Mouse (Mus musculus) lung, postnatal 0 days (tissue): ENCODE results near the gene Smg6. TPM values are rescaled to one million over a fixed set of nuclear protein-coding genes. Genes with fewer than 3 reads are reported as not detected.

Source experiments
- ATAC-seq: fragments of 200-750 bp; cut with Nextera tagmentation; 2 replicates; pipeline ENCODE4 v1.8.0; 2017; ENCODE audit warnings: moderate library complexity
- DNase-seq: peaks from one replicate; pipeline ENCODE4 v3.0.0-alpha.2; 2016; ENCODE audit warnings: low spot score
- H3K27ac ChIP-seq: fragments of 300-500 bp; sonication (generic); 2 replicates; pipeline ENCODE4 v1.5.1; 2014; ENCODE audit warnings: antibody characterized with exemption, mild to moderate bottlenecking, low read length, mixed read lengths
- H3K27me3 ChIP-seq: fragments of 300-500 bp; sonication (generic); replicated peaks from 2 replicates; pipeline ENCODE4 v1.6.1; 2014; ENCODE audit warnings: low read length, mixed read lengths; ENCODE audit not compliant: insufficient read depth
- H3K36me3 ChIP-seq: fragments of 300-500 bp; sonication (generic); 2 replicates; pipeline ENCODE4 v1.6.1; 2014; ENCODE audit warnings: low read length, mixed read lengths; ENCODE audit not compliant: insufficient read depth
- H3K4me1 ChIP-seq: fragments of 300-500 bp; sonication (generic); 2 replicates; pipeline ENCODE4 v1.6.1; 2014; ENCODE audit warnings: antibody characterized with exemption, low read depth, low read length, mixed read lengths; ENCODE audit not compliant: insufficient read depth
- H3K4me2 ChIP-seq: fragments of 300-500 bp; sonication (generic); replicated peaks from 2 replicates; pipeline ENCODE4 v1.6.1; 2014; ENCODE audit warnings: low read depth, mild to moderate bottlenecking, low read length, moderate library complexity, mixed read lengths
- H3K4me3 ChIP-seq: fragments of 300-500 bp; sonication (generic); 2 replicates; pipeline ENCODE4 v1.5.1; 2014; ENCODE audit warnings: low read depth, low read length
- H3K9ac ChIP-seq: fragments of 300-500 bp; sonication (generic); replicated peaks from 2 replicates; pipeline ENCODE4 v1.6.1; 2014; ENCODE audit warnings: low read depth, mild to moderate bottlenecking
- H3K9me3 ChIP-seq: fragments of 300-500 bp; sonication (generic); 2 replicates; pipeline ENCODE4 v1.6.1; 2016; ENCODE audit warnings: low read length, mixed read lengths
- CTCF ChIP-seq: IDR thresholded peaks from 2 replicates; pipeline ENCODE4 v1.5.1; 2016; ENCODE audit warnings: antibody characterized with exemption, mild to moderate bottlenecking
- EP300 ChIP-seq: IDR thresholded peaks from 2 replicates; pipeline ENCODE4 v1.6.1; 2016; ENCODE audit warnings: antibody characterized with exemption, mild to moderate bottlenecking, control low read depth
- WGBS: fragments of 180-500 bp; shearing (Covaris S2); extraction: QIAGEN DNeasy Blood & Tissue Kit; methylation state at CpG from one replicate; pipeline ENCODE4 v1.1.7; 2014; 5-methylcytosine and 5-hydroxymethylcytosine counted together
- polyA plus RNA-seq: library from polyadenylated mRNA; unstranded; fragments of >200 nt; fragmentation: Nextera tagmentation; extraction: Ambion mirVana; gene quantifications from 2 replicates; pipeline ENCODE4 v1.2.1, GENCODE M21; 2015

The Smg6 gene
- polyA plus RNA-seq, 1 experiment from 2014 or later = 9.9 TPM

DNA sequence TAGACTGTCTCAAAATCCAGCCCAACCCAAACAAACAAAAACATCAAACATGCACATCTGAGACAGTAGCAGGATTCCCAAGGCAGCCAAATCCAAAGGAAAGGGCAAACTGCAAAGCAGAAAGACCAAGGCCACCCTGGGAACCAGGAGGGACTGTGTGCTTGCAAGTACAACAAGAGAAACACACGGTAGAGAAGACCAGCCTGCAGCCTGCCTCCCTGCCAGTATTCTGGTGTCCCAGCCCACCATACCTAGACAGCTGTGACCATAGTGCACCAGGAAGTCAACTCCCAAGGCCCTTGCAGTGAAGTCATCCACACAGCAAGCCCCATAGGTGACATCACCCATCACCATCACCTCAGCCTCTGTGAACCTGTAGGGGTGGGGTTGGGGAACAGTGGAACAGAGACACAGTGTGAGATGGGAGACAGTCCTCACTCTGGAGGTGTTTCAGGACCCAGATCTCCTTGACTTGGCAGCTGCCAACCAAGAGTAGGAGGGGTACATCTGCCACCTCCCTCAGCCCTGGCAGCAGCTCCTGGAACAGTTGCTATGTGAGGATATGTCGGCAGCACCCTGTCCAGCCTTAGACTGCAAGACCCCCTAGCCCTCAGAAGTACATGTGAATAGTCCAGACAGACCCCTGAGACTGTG is 258.4 kb downstream of the Smg6 start:
- Histone ChIP-seq H3K27me3 (no peaks in the 10 kb centered on the region), H3K27ac (no peak overlapping the region), H3K9ac (no peak overlapping the region), H3K36me3 (no peaks in the 10 kb centered on the region), H3K4me1 (no peaks in the 10 kb centered on the region), H3K4me2 (no peak overlapping the region), H3K9me3 (no peaks in the 10 kb centered on the region), H3K4me3 (no peak overlapping the region)
- WGBS = 66% methylated on average over 2 of the region's 2 CpGs
- ATAC-seq (no peak), DNase-seq (no peak)
- no peak for TF ChIP-seq EP300
- TF ChIP-seq CTCF = no peak

DNA sequence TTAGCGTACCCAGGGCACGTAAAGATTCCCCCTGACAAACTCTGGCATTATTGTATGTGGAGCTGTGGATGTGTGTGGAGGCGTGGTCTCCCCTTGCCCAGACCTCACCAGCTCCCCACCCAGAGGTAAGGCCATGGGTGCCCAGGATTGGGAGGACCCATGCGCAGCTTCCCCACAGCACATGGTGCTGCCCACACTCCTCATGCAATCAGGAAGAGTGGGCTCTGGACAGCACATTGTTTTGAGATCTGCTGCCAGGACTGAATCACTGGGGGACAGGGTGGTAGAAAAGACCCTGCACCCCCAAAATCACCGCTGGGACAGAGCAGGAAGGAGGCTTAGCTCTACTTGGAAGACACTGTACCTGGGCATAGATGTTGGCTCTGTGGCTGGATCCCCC is 258.9 kb downstream of the Smg6 start:
- DNase-seq (no peak), ATAC-seq (no peak)
- Histone ChIP-seq H3K27me3 (no peaks in the 10 kb centered on the region), H3K4me2 (no peak overlapping the region), H3K27ac (no peak overlapping the region), H3K4me3 (no peak overlapping the region), H3K36me3 (no peaks in the 10 kb centered on the region), H3K9ac (no peak overlapping the region), H3K4me1 (peaks cover 2% of the 10 kb centered on the region; the same call in 1 of the 2 replicates), H3K9me3 (no peaks in the 10 kb centered on the region)
- WGBS = 85% methylated on average over 5 of the region's 5 CpGs
- no peak for TF ChIP-seq EP300
- no peak for TF ChIP-seq CTCF

DNA sequence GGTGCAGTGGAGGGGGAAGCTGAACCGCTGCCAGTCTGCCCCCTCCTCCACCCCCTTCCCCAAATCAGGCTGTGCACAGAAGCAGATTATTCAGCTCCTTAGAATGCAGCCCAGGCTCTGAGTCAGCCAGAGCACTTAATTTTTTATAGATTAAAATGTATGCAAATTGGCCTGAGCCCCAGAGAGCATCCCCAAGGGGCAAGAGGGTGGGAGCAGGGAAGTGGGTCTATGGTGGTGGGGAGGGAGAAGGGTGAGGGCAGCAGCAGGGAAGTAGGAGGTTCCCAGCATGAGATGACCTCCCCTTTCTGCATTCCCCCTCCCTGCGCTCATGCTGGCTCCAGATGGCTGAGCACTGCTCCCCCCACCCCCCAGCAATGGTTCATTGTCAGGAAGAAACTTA is 259.4 kb downstream of the Smg6 start:
- no peak for ATAC-seq
- H3K36me3 ChIP-seq = no peaks in the 10 kb centered on the region
- H3K27me3 ChIP-seq = no peaks in the 10 kb centered on the region
- no peak overlapping the region for H3K4me2 ChIP-seq
- DNase-seq = no peak
- WGBS = 91% methylated on average over 1 of the region's 2 CpGs
- H3K4me1 ChIP-seq = peaks cover 4% of the 10 kb centered on the region; the same call in 1 of the 2 replicates
- H3K9me3 ChIP-seq = no peaks in the 10 kb centered on the region
- no peak for TF ChIP-seq EP300
- TF ChIP-seq CTCF = no peak
- H3K4me3 ChIP-seq = no peak overlapping the region
- no peak overlapping the region for H3K9ac ChIP-seq
- no peak overlapping the region for H3K27ac ChIP-seq

DNA sequence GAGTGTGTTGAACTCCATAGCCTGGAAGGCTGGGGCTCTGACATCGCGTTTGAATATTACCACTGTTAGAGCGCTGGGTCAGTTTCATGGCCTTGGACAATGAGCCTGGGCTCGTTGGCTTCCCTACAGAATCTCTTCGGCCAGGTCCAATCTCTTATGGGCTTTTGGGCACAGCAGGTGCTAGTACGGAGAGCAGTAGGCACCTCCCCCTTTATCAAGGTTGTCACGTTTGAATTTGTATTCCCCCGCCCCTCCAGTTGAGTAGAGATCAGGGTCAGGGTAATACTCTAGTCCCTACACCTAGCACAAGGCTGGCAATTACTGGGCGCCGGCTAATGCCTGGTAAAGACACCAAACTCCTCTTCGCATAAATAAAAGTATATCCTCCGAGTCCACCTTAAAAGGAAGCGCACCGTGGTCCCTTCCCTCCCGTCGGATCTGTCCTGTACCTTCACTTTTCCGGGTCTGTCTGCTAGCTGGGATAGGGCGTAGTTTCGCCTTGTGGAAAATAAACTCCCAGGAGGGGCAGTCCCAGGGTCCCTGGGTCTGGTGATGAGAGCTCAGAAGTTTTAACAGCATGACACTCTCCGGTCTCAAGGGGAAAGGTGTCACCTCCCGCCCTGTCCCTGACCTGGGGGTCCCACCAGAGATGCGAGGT is 264.2 kb downstream of the Smg6 start:
- WGBS = under 1% methylated on average over 22 of the region's 22 CpGs

DNA sequence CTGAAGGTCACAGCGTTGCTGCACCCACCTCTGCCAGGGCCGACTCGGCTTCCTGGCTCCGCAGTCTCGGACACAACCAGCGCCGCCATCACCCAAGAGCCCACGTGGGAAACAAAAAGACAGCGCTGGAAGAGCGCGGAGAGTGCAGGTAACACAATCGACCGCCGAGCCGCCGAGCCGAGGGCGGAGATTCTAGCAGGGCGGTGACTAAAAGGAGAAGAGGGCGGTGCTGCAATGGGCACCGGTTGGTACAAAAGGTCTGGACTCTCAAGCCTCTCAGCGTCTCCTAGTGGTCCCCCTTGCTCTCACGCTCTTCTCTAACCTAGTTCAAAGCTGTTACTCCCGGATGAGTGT is 264.7 kb downstream of the Smg6 start:
- peak overlapping the region; percentile 64 for H3K4me3 ChIP-seq

More for the DNA sequence above, 264.2 kb downstream of the Smg6 start:
- Histone ChIP-seq H3K27ac (no peak overlapping the region), H3K9me3 (no peaks in the 10 kb centered on the region), H3K4me2 (peak overlapping the region; percentile 89), H3K4me3 (peak overlapping the region; percentile 64), H3K27me3 (peaks cover 17% of the 10 kb centered on the region; the same call in 1 of the 2 replicates), H3K4me1 (peaks cover 14% of the 10 kb centered on the region), H3K36me3 (no peaks in the 10 kb centered on the region), H3K9ac (peak overlapping the region; percentile 45)
- DNase-seq = no peak
- no peak for TF ChIP-seq EP300
- TF ChIP-seq CTCF = no peak
- peak; percentile 10 for ATAC-seq

DNA sequence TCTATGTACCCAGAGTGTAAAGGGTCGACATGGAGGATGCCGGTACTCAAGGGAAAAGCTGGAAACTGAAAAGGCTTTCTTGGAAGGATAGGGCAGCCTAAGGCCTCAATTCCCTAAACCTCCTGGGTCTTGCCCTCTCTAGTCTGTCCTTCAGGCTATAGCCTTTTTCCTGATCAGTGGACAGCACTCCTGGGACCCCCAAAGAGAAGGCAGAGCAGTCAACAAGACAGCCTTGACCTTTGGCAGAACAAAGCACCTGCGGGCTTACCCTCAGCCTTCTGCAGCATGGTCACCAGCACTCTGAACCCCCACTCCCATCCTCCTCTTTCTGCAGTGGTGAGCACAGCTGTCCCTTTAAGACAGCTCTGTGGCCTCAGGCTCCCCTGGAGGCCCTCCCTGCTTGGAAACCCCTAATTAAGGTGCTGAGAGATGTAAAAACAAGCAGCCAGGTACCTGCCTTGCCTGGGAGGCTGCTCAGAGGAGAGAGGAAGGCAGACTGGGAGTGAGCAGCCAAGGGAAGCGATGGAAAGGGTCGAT is 265.4 kb downstream of the Smg6 start, which contains the start of gene Dph1:
TSS of gene Dph1 (minus strand) at position 337 of the 537 bp plus-strand sequence.
- no peak within 1 kb of the TSS for H3K27ac ChIP-seq
- no peaks in the 10 kb centered on the region for H3K36me3 ChIP-seq
- peaks cover 29% of the 10 kb centered on the region for H3K27me3 ChIP-seq
- WGBS = 50% methylated on average over 5 of the region's 5 CpGs
- H3K9ac ChIP-seq = peak within 1 kb of the TSS; percentile 45
- peaks cover 19% of the 10 kb centered on the region for H3K4me1 ChIP-seq
- H3K4me2 ChIP-seq = peak within 1 kb of the TSS; percentile 89
- H3K9me3 ChIP-seq = no peaks in the 10 kb centered on the region
- no peak for TF ChIP-seq EP300
- no peak for TF ChIP-seq CTCF
- no peak for ATAC-seq
- H3K4me3 ChIP-seq = peak within 1 kb of the TSS; percentile 64
- DNase-seq = no peak

More for the DNA sequence above, 264.7 kb downstream of the Smg6 start:
- no peaks in the 10 kb centered on the region for H3K36me3 ChIP-seq
- DNase-seq (peak; percentile 96), ATAC-seq (peak; percentile 84)
- H3K27me3 ChIP-seq = peaks cover 22% of the 10 kb centered on the region; the same call in 1 of the 2 replicates
- peak overlapping the region; percentile 89 for H3K4me2 ChIP-seq
- H3K27ac ChIP-seq = no peak overlapping the region
- WGBS = under 1% methylated on average over 24 of the region's 24 CpGs
- H3K9ac ChIP-seq = peak overlapping the region; percentile 45
- TF ChIP-seq EP300 = no peak
- TF ChIP-seq CTCF = peak; percentile 52
- H3K9me3 ChIP-seq = no peaks in the 10 kb centered on the region
- H3K4me1 ChIP-seq = peaks cover 19% of the 10 kb centered on the region
